Mouse (Mus musculus) adrenal gland (tissue): ENCODE data around the gene Fam214a.

Experiments used
- intact Hi-C: fragments of 180-260 bp; cut with DNase I; formaldehyde crosslinking; loops from one replicate; pipeline ENCODE4 v1.15.1; 2025

Gene Fam214a

DNA sequence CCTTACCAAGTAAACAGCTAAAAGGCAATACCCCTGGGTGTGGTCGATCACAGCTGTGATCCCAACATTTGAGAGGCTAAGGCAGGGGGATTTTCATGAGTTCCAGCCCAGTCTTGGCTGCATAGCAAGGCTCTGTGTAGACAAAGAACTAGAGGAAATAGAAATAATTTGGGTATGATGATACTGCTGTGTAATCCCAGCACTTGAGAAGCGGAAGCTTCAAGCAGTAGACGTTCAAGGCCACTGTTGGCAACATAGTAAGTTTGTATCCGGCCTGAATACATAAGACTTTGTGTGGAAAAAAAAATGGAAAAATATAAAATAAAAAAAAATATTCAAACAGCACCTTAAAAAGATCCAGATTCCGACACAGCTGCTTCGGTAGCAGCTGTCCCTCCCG, 69.9 kb downstream of the Fam214a start:
- intact Hi-C loops: loop anchor here (5.0 kb wide), 1 partner anchor 70 kb away; the partner anchor contains the start of gene Fam214a

DNA sequence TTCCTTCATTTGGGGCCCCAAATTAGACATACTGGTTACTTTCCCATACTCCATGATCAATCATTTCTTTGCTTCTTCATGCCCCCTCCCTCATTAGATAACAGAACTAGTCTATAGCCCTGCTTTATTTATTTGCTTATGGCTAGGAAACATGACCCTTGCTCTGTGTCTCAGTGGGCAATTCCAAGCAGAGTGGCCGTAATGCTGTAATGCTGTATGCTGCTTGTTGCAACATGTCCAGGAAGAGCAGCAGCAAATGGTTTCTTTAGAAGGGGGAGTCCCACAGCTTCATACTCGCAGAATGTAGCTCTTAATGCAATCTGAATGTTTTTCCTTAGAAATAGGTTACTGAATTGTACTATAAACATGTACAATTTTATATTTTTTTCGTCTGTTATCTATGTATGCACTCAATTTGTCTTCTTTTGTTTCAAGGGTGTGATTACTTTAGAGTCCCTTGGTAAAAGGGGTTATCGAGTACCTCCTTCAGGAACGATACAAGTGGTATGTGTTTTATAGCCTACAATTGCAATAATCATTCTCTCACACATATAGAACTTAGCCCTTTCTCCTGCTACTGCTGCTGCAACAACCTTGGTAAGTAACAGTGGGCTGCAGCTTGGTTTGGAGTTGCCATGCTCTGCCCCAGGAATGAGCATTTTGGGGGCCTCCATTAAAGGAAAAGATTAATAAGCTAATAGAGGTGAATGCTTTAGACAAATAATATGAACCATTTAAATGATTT, 70.6 kb downstream of the Fam214a start:
- intact Hi-C loops: loop anchor here (5.0 kb wide), 1 partner anchor 71 kb away; the partner anchor contains the start of gene Fam214a

DNA sequence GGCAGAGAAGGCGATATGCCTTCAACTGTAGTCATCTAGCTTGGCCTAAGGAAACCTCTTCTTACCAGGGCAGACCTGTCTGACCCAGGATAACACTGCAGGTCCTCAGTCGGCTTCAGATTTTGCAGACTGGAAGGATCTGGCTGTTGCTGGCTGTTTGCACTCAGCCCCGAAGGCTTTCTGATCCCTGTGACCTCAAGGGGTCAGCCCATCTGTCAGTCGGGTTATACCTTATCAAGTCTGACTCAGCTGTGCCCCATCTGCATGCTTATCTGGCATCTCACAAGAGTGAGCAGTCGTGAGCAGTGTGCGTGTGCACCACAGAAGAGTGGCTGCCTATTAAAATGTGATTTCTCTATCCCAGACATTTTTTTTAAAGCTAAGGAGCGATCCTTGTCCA, 71.4 kb downstream of the Fam214a start:
- intact Hi-C loops: loop anchor here (5.0 kb wide), 1 partner anchor 72 kb away; the partner anchor contains the start of gene Fam214a

DNA sequence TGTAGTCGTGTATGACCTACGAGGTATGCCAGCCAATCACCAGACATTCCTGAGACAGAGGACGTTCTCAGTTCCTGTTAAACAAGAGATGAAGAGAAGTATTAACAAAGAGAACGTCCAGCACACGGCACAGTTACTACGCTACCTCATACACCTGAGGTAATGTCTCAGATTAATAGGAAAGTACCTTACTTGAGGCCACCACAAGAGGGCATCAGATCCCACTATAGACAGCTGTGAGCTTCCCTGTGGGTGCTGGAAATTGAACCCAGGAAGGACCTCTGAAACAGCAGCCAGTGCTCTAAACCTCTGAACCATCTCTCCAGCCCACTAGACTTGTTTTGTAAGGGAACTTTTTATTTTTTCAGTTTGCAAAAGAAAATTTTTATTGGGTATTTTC, 73.0 kb downstream of the Fam214a start:
- intact Hi-C loops: no loop called here

DNA sequence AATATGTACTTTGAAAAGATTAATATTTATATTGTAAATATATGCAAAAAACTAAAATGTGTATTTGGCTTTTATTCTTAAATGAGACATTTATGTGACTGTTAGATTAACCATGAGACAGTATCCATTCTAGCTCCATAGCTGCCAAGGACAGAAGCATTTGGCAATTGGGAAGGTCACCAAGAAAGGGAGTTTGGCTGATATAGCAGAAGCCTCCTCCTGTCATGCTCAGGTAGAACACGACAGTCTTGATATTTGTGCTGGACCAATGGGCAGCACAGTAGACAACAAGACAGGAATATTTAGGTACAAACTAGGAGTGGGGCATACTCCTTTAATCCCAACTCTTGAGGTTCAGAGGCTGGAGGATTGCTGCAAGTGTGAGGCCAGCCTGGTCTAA, 79.7 kb downstream of the Fam214a start:
- intact Hi-C loops: loop anchor here (10.0 kb wide), 1 partner anchor 128 kb away; no protein-coding TSS in a partner anchor

DNA sequence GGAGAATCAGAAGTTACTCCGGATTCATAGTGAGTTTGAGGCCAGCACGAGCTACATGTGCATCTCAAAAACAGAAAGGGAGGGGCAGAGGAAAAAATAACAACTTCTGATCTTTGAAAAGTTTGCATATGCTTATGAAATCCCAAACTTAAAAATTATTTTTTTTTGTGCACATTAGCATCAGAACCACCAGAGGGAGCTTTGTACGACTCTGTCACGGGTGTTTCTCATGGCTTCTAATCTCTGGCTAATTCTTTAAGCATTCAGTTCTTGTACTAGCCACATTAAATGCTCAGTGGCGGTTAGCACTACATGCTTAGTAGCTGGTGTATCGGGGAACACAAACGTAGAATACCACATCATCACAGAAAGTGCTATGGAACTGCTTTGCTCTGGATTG, 80.5 kb downstream of the Fam214a start:
- intact Hi-C loops: loop anchor here (10.0 kb wide), 1 partner anchor 128 kb away; no protein-coding TSS in a partner anchor

DNA sequence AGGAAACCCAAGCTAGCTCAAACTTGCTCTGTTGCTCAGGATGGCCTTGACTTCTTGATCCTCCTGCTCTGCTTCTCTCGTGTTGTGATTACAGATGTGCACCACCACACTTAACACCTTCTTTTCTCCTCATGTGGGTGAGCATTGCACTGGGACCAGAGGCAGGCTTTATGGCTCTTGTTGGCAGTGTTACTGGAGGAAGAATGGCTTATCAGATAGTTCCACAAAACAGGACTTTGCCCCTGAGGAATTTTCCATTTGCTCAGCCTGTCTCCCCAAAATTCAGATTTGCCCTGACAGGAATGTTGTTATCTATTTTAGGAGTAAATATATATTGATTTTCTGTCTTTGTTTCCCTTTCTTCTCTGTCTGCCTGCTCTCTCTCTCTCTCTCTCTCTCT, 82.0 kb downstream of the Fam214a start:
- intact Hi-C loops: loop anchor here (10.0 kb wide), 1 partner anchor 130 kb away; no protein-coding TSS in a partner anchor

DNA sequence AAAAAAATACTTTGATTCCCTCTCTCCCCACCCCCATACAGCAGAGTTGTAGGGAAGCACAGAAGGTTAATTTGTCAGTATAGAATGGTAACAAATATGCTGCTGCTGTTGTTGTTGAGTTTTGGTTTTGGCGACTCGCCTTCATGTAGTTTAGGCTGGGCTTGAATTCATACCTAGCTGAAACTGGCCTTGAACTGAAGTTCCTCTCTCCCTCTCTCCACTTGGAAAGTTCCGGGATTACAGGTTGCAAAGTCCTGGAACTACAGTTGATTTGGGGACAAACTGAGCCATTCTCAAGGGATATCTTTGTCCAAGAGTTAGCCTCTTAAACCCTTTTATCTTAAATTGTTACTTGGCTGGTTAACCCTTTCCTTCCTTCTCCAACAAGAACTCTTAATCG, 83.3 kb downstream of the Fam214a start:
- intact Hi-C loops: loop anchor here (10.0 kb wide), 1 partner anchor 131 kb away; no protein-coding TSS in a partner anchor

DNA sequence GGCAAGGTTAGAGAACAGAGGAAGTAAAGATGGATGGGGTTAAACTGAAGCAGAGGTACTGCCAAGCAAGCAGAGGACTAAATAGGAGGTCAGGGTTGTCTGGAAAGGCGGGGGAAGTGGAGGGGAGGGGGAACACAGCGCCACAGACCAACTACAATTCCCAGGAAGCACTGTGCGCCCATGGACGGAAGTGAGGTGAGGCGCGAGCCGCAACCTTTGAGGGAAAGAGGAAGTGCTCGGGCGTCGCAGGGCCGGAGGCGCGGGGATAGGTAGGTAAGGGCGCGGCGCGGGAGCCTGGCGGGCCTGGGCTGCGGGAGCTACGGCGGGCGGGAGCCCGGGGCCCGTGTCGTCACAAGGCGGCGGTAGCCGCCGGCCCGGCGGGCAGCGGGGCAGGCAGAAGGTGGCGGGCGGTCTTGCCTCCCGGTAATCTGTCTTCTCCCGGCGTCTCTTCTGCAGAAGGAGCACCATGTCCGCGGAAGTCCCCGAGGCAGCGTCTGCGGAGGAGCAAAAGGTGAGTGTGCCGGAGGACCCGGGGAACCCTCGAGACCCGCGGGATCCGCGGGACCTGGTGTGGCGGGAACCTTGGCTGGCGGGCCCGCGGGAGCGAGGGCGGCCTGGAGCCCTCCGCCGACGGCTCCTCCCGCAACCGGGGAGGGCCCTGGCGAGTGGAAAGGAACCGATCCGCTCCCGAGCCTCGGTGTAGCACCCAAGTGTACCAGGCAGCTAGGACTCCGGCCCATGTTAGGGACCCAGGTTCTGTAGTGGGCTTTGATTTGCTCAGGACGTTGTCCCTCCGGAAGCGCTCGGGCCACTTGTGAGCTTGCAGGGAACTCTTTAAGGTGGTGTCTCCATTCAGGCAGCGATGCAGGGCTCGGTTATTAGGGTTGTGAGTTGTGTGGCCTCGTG, 85.0 kb downstream of the Fam214a start, which contains the start of gene Arpp19:
Gene Arpp19 (plus strand): TSS at position 164 of the 906 bp plus-strand sequence.
- intact Hi-C loops: loop anchor here (10.0 kb wide), 1 partner anchor 133 kb away; no protein-coding TSS in a partner anchor

DNA sequence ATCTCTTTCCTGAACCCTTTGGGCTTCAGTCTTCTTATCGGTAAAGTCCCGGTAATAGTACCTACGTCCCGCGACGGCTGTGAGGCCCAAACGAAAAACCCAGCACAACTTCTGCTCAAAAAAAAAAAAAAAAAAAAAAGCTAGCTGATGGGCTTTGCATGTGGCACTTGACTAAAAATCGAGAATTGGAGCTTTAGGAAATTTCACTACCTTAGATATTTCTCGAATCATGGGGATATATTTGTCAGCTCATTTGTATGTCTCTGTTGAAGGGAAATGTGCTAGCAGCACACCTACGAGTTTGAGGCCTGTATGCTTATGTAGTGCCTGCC, 85.6 kb downstream of the Fam214a start:
- intact Hi-C loops: loop anchor here (10.0 kb wide), 1 partner anchor 134 kb away; no protein-coding TSS in a partner anchor

DNA sequence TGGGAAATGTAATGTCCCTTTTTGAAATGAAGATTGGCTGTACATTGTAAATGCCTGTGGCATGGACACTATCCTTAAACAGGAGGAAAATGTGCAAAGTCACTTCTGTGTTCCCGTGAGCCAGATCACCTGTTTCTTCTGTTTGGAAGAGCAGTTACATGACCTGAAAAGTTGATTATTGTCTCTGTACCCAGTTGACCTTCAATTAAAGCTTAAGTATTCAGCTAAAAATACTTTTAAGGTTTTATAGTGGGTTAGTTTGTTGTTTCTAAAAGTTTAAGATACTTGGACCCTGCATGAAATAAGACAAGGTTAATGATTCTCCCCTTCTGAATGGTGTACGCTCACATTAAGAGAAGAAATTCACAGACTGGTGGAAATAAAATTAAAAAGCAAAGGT, 87.9 kb downstream of the Fam214a start:
- intact Hi-C loops: no loop called here

DNA sequence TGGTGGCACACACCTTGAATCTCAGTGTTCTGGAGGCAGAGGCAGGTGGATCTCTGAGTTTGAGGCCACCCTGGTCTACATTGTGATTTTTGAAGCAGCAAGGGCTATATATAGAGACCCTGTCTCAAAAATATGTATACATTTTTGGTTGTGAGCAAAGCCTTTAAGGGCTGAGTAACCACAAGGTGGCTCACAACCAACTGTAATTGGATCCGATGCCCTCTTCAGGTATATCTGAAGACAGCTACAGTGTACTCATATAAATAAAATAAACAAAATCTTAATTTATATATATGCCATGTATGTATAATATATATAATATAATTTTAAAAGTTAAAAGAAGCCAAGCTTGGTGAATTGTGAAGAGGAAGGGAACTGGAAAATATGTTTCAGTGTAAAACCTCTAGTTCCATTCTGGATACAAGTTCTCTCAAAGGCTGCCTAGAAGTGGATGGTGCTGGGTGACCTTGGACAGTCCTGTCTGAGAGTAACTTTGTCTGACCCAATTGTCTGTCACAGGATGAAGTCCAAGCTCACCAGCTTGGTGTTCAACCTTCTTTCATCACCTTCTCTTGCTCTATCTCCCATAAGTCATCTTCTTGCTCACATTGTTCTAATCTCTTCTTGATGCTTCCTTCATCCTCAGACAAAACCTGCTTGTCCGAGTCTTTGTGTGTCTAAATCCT, 89.3 kb downstream of the Fam214a start:
- intact Hi-C loops: no loop called here

DNA sequence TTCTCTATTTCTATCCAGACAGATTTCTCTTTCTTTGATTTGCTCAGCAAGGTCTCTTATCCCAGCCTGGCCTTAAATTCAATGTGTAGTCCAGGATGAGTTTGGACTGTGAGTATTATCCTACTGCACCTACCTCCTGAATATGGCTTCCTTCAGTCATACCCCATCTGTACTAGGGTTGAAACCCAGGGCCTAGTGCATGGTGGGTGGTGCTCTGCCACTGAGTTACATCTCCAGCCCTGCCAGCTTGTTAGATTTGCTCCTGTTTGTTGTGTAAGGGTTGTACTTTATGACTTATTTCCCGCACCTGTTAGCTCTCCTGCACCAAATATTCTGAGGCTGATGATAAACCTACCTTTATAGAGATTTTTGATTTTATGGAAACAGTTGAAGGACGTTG, 90.5 kb downstream of the Fam214a start:
- intact Hi-C loops: no loop called here

DNA sequence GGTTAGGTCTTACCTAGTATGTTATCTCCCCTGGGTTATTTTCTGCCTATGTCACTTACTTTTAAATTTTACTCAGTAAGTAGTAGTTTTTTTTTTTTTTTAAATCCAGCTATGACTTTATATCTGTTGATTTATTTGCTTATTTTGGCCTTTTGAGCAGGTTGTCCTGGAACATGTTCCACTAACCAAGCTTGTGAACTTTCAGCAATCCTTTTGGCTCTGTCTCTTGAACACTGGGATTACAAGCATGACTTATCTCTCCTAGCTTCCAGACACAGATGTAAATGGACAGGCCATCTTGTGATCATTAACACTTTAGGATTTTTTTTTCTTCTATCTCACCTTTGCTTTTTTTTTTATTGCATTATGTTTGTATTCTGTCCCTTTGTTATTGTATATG, 94.4 kb downstream of the Fam214a start:
- intact Hi-C loops: no loop called here

DNA sequence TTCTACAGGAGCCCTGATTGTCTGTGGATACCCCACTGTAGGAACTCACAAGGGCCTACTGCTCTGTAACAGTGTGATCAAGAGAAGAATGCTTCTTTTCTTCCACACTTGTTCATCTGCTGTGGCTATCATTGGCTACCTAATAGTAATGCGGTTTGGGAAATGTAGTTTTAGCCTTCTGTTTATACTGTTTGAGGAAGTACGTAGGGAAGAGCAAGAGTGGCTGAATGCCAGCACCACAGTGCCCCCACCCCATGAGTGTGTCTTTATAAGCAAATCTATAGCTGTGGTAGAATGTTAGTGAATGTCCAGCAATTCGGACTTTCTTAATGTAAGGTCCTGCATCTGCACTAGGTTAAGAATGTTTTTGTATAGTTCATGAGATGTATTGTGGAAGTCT, 96.4 kb downstream of the Fam214a start:
- intact Hi-C loops: no loop called here

DNA sequence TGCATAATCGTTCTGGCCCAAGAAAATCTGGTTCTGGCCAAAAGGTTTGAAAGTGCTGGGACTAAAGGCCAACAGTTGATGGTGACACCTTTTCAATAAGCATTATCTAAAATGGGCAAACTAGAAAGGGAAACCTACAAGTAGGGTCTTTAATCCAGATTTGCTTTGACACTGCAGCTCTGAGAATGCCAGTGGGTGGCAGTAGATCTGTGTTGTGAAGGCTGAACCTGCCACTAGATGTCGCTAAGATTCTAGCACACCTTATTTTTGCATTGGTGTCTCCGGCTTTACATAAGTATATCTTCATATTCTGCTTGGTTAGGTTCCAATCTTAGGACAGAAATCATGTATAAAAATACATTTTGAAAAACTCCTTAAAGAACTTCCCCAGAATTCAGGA, 97.3 kb downstream of the Fam214a start:
- intact Hi-C loops: loop anchor here (2.0 kb wide), 1 partner anchor 231 kb away; no protein-coding TSS in a partner anchor

DNA sequence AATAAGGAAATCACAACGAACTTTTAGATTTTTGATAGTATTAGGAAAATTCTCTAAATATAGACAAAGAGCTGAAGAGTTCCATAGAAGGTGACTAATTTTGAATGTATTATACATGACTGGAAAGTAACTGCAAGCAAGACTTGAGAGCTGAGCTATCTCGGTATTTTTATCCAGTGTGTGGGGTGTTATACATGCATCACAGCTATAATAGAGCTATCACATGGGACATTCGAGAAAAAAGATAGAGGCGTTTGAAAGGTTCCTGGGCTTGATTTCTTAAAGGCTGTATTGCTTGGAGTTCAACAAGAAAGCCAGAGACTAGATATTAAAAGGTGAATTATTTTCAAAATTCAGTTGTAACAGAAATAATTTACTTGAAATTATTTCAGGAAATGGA, 99.2 kb downstream of the Fam214a start:
- intact Hi-C loops: loop anchor here (2.0 kb wide), 1 partner anchor 229 kb away; no protein-coding TSS in a partner anchor

DNA sequence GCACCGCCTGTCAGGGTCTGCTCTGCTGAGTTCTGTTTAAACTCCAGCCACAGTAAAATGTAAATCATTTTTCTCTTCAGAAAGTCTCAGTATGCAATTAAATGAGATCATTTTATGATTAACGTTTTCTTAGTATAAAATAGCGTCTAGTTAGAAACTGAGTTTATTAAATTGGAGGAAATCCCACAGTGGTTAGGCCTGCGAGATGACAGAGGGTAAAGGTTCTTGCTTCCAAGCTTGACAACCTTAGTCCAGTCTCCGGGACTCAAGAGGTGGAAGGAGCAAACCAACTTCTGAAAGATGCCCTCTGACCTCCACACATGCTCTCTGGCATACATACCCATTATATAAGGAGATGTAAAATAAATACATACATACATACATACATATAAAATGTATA, 102.4 kb downstream of the Fam214a start:
- intact Hi-C loops: no loop called here

DNA sequence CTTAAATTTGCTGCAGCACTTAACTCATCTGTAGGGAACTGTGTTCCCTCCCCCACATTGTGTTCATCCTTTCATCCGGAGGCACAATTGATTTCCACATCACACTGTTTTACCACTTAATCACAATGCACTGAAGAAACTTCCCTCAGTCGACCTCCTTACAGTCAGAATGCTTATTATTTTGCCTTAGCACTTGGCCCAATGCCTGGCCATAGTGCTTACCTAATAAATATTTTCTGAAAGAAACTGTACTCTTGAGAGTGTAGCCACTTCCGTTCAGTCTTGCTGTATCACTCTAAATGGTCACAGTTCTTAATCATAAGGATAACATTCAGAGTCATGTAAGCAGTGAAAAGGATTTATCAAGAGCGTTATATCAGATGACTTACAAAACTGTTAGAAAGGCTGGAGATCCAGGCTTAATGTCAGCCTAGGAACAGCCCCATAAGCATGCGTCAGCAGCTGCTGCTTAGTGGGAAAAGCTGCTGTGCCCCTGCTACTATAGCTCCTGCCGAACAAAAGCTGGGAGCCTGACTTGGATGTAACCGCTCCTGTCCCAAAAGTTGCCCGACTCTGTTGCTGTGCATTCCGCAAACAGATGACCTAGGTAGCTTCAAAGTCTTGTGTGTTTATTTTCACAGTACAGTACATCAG, 112.1 kb downstream of the Fam214a start:
- intact Hi-C loops: no loop called here

DNA sequence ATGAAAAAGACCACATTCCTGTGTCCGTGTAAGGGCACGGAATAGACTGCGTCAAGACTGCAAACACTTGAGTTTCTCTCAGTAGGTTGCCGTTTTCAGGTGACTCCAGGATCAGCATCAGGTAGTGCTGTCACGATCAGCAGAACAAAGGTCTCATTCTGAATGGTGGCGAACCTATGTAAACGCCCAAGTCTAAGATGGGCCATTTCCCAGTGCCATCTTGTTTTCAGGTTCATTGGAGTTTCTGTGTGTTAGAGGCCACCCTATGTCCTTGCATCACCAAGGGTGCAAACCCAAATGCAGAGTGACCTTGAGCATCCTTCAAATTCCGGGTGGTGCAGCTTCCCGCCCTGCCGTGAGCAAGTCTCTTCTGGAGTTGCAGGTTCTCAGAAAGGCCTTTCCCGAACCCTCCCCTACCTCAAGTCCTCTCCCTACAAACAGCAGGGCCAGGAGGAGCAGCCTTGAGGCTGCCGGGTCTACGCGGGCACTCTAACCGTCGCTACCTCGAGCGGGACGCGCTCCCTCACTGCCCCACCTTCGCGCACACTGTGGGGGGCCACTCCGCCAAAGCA, 117.9 kb downstream of the Fam214a start, which contains the start of gene Myo5a:
Gene Myo5a (plus strand): TSS at position 559 of the 572 bp plus-strand sequence.
- intact Hi-C loops: loop anchor here (10.0 kb wide), 2 partner anchors 64 to 124 kb away; no protein-coding TSS in a partner anchor
